Mouse (Mus musculus) heart, adult 18-20 months (tissue): Measurements from ENCODE around the gene Plcd1. TPM values are rescaled to one million over a fixed set of nuclear protein-coding genes. Genes with fewer than 3 reads are reported as not detected.

Experiments used
- DNase-seq, 2 experiments: peaks; one replicate each; pipeline ENCODE4 v3.0.0; 2021 to 2022; ENCODE audit warnings: mixed read lengths in 1 of 2
- long read RNA-seq, 2 experiments: library from polyadenylated mRNA; stranded (forward); transcript quantifications; one replicate each; pipeline ENCODE4 v2.0.0; 2021
- total RNA-seq, 2 experiments: library from RNA; stranded (reverse); gene quantifications; 2 replicates each; pipeline ENCODE4 v1.2.3; 2021

Gene Plcd1
- 10 to 100 TPM; 14.1 to 16.5 TPM for total RNA-seq
- long read RNA-seq, experiment 1, transcript Plcd1-201 (15 exons, 2,657 nt) = major isoform, 14 of 19 reads
- long read RNA-seq, experiment 1, partial matches to known transcripts = 3 of 19 reads
- long read RNA-seq, experiment 1, other reads (novel, unspliced or antisense) = 1 of 19 reads
- long read RNA-seq, experiment 2, transcript Plcd1-201 (15 exons, 2,657 nt) = major isoform, 5 of 6 reads
- long read RNA-seq, experiment 2, partial matches to known transcripts = 1 of 6 reads
- long read RNA-seq, experiment 2, other reads (novel, unspliced or antisense) = 0 of 6 reads

GRCm38 (mm10) chr9:119093419-119094295 lies at the start of gene Plcd1:
Plcd1 (minus strand) TSS chr9:119093502.
- DNase-seq = peak; percentile 96 to 97

- no peak for DNase-seq
Observed at GRCm38 (mm10) chr9:119142066-119142465, 48.8 kb upstream of the Plcd1 start.

- DNase-seq = no peak
Observed at GRCm38 (mm10) chr9:119138836-119139235, 45.5 kb upstream of the Plcd1 start.

- DNase-seq = no peak
Observed at GRCm38 (mm10) chr9:119130692-119131091, 37.4 kb upstream of the Plcd1 start.

GRCm38 (mm10) chr9:119128436-119129181 lies 35.3 kb upstream of the Plcd1 start:
- DNase-seq = no peak

- DNase-seq = no peak
Observed at GRCm38 (mm10) chr9:119122596-119123369, 29.5 kb upstream of the Plcd1 start.

GRCm38 (mm10) chr9:119120168-119120560 lies 26.9 kb upstream of the Plcd1 start:
- no peak for DNase-seq

- no peak for DNase-seq
Observed at GRCm38 (mm10) chr9:119119409-119120167, 26.3 kb upstream of the Plcd1 start.

- no peak for DNase-seq
Observed at GRCm38 (mm10) chr9:119114911-119115310, 21.6 kb upstream of the Plcd1 start.

GRCm38 (mm10) chr9:119110640-119111039 lies 17.3 kb upstream of the Plcd1 start:
- DNase-seq = no peak

GRCm38 (mm10) chr9:119109685-119110353 lies 16.5 kb upstream of the Plcd1 start:
- DNase-seq = no peak

GRCm38 (mm10) chr9:119107566-119107965 lies 14.3 kb upstream of the Plcd1 start:
- peak; percentile 31 to 66 for DNase-seq

GRCm38 (mm10) chr9:119102783-119103113 lies 9.4 kb upstream of the Plcd1 start:
- DNase-seq = no peak

- DNase-seq = peak; percentile 85 to 90
Observed at GRCm38 (mm10) chr9:119101992-119102782, 8.9 kb upstream of the Plcd1 start, which contains the start of gene Dlec1. Dlec1 (plus strand) TSS chr9:119102478.

- DNase-seq = no peak
Observed at GRCm38 (mm10) chr9:119100177-119100898, 7.0 kb upstream of the Plcd1 start.

- no peak for DNase-seq
Observed at GRCm38 (mm10) chr9:119094462-119095109, 1.3 kb upstream of the Plcd1 start.

GRCm38 (mm10) chr9:119092473-119093418 lies 556 bp downstream of the Plcd1 start:
- DNase-seq = peak; percentile 79 to 83
